Mouse (Mus musculus): ENCODE results near the gene Ssty1.
"Not testable (repeated sequence)": the region's sequence is repeated elsewhere in the genome, so short reads cannot be mapped to it uniquely, and the experiment has no call there.

DNA sequence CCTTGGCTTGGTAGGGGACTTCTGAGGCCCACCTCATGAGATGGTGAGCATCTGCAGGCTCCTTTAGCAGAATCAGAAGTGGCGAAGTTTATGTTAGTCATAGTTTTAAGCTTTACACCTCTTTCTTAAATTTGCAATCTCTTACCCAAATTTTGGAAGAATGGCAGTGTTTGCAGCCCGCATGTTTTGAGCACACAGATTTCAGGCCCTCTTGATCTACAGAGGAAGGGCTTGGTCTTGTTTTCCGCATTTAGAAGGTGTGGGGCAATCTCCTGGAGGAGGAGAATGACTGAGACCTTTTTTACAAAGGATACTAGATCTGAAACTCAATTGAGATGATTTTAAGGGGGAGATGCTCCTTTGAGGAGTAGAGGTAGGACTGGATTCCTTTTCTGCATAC lies 27.2 kb upstream of the Ssty1 start, which contains the start of gene Gm21764:
- not testable (repeated sequence) for TF ChIP-seq POLR2A (IDR thresholded peaks at IDR 0.05; ENCODE audit: extremely low read depth, insufficient read depth, low read length); CTCF (IDR thresholded peaks at IDR 0.05; ENCODE audit: low read depth, low read length)
